Mouse (Mus musculus) adipocyte (in vitro differentiated cells): ENCODE data around the gene Scgb1b19.
"Not testable (repeated sequence)": the region's sequence is repeated elsewhere in the genome, so short reads cannot be mapped to it uniquely, and the experiment has no call there.

Source experiments
- DNase-seq: peaks from one replicate; pipeline ENCODE4 v3.0.0-alpha.2; 2016; ENCODE audit warnings: low spot score

Gene Scgb1b19

DNA sequence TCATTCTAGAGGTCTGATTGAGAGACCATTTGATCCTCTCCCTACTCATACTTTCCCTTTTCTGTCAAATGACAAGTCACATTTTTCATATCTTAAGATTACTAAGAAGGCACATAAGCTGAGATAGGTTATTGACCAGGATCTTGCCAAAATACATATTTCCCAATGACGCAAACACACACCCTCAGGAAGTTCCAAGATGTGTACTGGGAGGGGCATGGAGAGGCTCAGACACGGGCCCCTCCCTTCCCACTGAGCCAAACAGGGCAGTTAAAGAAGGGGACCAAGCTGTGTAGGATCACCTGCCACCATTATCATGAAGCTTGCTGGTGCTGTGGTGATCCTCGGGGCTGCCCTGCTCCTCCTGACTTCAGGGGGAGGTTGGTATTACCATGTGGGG is at the start of gene Scgb1b19:
Gene Scgb1b19 (plus strand): TSS at position 301 of the 400 bp plus-strand sequence.
- DNase-seq = not testable (repeated sequence)

DNA sequence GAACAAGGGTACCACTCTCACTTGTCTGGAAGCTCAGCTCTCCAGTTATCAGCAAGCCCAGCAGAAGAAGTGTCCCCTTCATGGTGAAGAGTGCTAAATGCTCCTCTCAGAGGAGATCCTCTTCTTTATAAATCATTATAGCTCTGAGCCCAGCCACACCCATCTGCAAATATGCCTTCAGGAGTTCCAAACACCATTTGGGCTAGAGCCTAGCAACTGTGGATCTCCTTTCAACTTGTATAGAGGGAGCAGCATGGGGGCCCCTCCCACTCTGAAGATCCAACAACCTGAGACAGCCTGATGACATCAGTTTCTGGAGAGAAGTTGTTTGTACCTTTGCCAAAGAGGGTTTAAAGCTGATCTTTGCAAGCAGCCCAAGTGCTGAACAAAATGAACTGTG is 6.9 kb upstream of the Scgb1b19 start, which contains the start of gene Scgb2b19:
Gene Scgb2b19 (minus strand): TSS at position 101 of the 400 bp plus-strand sequence.
- not testable (repeated sequence) for DNase-seq
